Mouse (Mus musculus) liver, adult 2 months (tissue): ENCODE measurements at regions not wholly inside any gene's neighbourhood (a gene's known extent, or its start where the extent isn't known, plus 50 kb on each side); places are given as distances from the start of the nearest gene placed in this dataset.

Source experiments
- DNase-seq: peaks from one replicate; pipeline ENCODE4 v3.0.0-alpha.2; 2011; ENCODE audit warnings: low read depth, low spot score; ENCODE audit errors: extremely low read depth
- H3K27ac ChIP-seq: fragments of 200-500 bp; replicated peaks from 2 replicates; pipeline ENCODE4 v1.5.1; 2012; ENCODE audit warnings: low read depth, mild to moderate bottlenecking, control low read depth, inconsistent platforms, low read length; ENCODE audit not compliant: insufficient read depth
- H3K27me3 ChIP-seq: fragments of 200-500 bp; 2 replicates; pipeline ENCODE4 v1.6.1; 2012; ENCODE audit warnings: mild to moderate bottlenecking, moderate library complexity, low read length, inconsistent platforms; ENCODE audit not compliant: control insufficient read depth, insufficient read depth
- H3K36me3 ChIP-seq: fragments of 200-500 bp; 2 replicates; pipeline ENCODE4 v1.6.1; 2012; ENCODE audit warnings: low read length, inconsistent platforms; ENCODE audit not compliant: control insufficient read depth, insufficient read depth
- H3K4me1 ChIP-seq: fragments of 200-500 bp; 2 replicates; pipeline ENCODE4 v1.6.1; 2011; ENCODE audit warnings: low read length; ENCODE audit not compliant: control insufficient read depth, insufficient read depth
- H3K4me3 ChIP-seq: fragments of 200-500 bp; 2 replicates; pipeline ENCODE4 v1.5.1; 2011; ENCODE audit warnings: low read depth, mild to moderate bottlenecking, control low read depth, low read length, moderate library complexity; ENCODE audit not compliant: insufficient read depth
- H3K79me2 ChIP-seq: fragments of 200-500 bp; 2 replicates; pipeline ENCODE4 v1.6.1; 2012; ENCODE audit warnings: inconsistent platforms, mild to moderate bottlenecking, low read length, moderate library complexity; ENCODE audit not compliant: control insufficient read depth, insufficient read depth
- H3K9ac ChIP-seq: fragments of 200-500 bp; 2 replicates; pipeline ENCODE4 v1.6.1; 2012; ENCODE audit warnings: low read depth, mild to moderate bottlenecking, control low read depth, inconsistent platforms, low read length
- CTCF ChIP-seq: fragments of 200-500 bp; IDR thresholded peaks from 2 replicates; pipeline ENCODE4 v1.5.1; 2011; ENCODE audit warnings: low read depth, low read length, control low read depth
- POLR2A ChIP-seq: fragments of 200-500 bp; IDR thresholded peaks from 2 replicates; pipeline ENCODE4 v1.6.1; 2011; ENCODE audit warnings: low read length, control low read depth; ENCODE audit not compliant: insufficient read depth; ENCODE audit errors: extremely low read depth
- WGBS: fragments of 180-500 bp; shearing (Covaris S2); methylation state at CpG from one replicate; pipeline ENCODE4 v1.1.7; 2018; 5-methylcytosine and 5-hydroxymethylcytosine counted together

GRCm38 (mm10) chr1:143231969-143232368 lies 408.5 kb upstream of the B3galt2 start:
- no peaks in the 10 kb centered on the region for H3K79me2 ChIP-seq
- TF ChIP-seq CTCF (no peak), POLR2A (no peak)
- no peaks in the 10 kb centered on the region for H3K27me3 ChIP-seq
- no peak for DNase-seq
- H3K4me3 ChIP-seq, result no peak overlapping the region
- no peaks in the 10 kb centered on the region for H3K4me1 ChIP-seq
- 90% methylated on average over 7 of the region's 7 CpGs for WGBS
- H3K9ac ChIP-seq, result no peak overlapping the region
- H3K36me3 ChIP-seq, result no peaks in the 10 kb centered on the region
- H3K27ac ChIP-seq, result no peak overlapping the region

GRCm38 (mm10) chr1:143258470-143259215 lies 381.8 kb upstream of the B3galt2 start:
- no peaks in the 10 kb centered on the region for H3K79me2 ChIP-seq
- no peaks in the 10 kb centered on the region for H3K36me3 ChIP-seq
- TF ChIP-seq POLR2A (no peak), CTCF (no peak)
- DNase-seq, result no peak
- no peak overlapping the region for H3K9ac ChIP-seq
- 75% methylated on average over 5 of the region's 5 CpGs for WGBS
- H3K4me1 ChIP-seq, result no peaks in the 10 kb centered on the region
- H3K27ac ChIP-seq, result no peak overlapping the region
- no peaks in the 10 kb centered on the region for H3K27me3 ChIP-seq
- no peak overlapping the region for H3K4me3 ChIP-seq

- H3K27me3 ChIP-seq, result no peaks in the 10 kb centered on the region
- no peak overlapping the region for H3K27ac ChIP-seq
- no peak overlapping the region for H3K9ac ChIP-seq
- DNase-seq, result no peak
- no peaks in the 10 kb centered on the region for H3K4me1 ChIP-seq
- no peak for TF ChIP-seq CTCF
- no peak for TF ChIP-seq POLR2A
- 71% methylated on average over 11 of the region's 11 CpGs for WGBS
- no peaks in the 10 kb centered on the region for H3K36me3 ChIP-seq
- H3K4me3 ChIP-seq, result no peak overlapping the region
- no peaks in the 10 kb centered on the region for H3K79me2 ChIP-seq
These were observed 377.0 kb upstream of the B3galt2 start for GRCm38 (mm10) chr1:143263263-143264038.

- no peaks in the 10 kb centered on the region for H3K4me1 ChIP-seq
- no peak for DNase-seq
- H3K27me3 ChIP-seq, result no peaks in the 10 kb centered on the region
- H3K9ac ChIP-seq, result no peak overlapping the region
- no peaks in the 10 kb centered on the region for H3K79me2 ChIP-seq
- no peak for TF ChIP-seq POLR2A
- TF ChIP-seq CTCF, result no peak
- H3K27ac ChIP-seq, result no peak overlapping the region
- no peaks in the 10 kb centered on the region for H3K36me3 ChIP-seq
- H3K4me3 ChIP-seq, result no peak overlapping the region
- 77% methylated on average over 4 of the region's 4 CpGs for WGBS
These were observed 375.2 kb upstream of the B3galt2 start for GRCm38 (mm10) chr1:143265216-143265615.

GRCm38 (mm10) chr1:143286274-143286967 lies 354.0 kb upstream of the B3galt2 start:
- no peak for DNase-seq
- WGBS, result 83% methylated on average over 3 of the region's 3 CpGs
- H3K27ac ChIP-seq, result no peak overlapping the region
- no peak for TF ChIP-seq POLR2A
- no peak for TF ChIP-seq CTCF
- no peaks in the 10 kb centered on the region for H3K4me1 ChIP-seq
- H3K27me3 ChIP-seq, result no peaks in the 10 kb centered on the region
- no peaks in the 10 kb centered on the region for H3K36me3 ChIP-seq
- no peak overlapping the region for H3K9ac ChIP-seq
- H3K4me3 ChIP-seq, result no peak overlapping the region
- no peaks in the 10 kb centered on the region for H3K79me2 ChIP-seq
